Mouse (Mus musculus): Measurements from ENCODE around the gene Tmem234. TPM values are rescaled to one million over a fixed set of nuclear protein-coding genes. Genes with fewer than 3 reads are reported as not detected.
A peak's percentile ranks its signal among the peaks of the same experiment; 100 is the strongest.

Tmem234 gene
- polyA plus RNA-seq, 1 experiment from 2014 or later, result 228 TPM

GRCm38 (mm10) chr4:129654770-129655169 lies 54.3 kb downstream of the Tmem234 start:
- peaks cover 57% of the 10 kb centered on the region for H3K36me3 ChIP-seq (ENCODE audit: control insufficient read depth, insufficient read depth, low read length)

DNA sequence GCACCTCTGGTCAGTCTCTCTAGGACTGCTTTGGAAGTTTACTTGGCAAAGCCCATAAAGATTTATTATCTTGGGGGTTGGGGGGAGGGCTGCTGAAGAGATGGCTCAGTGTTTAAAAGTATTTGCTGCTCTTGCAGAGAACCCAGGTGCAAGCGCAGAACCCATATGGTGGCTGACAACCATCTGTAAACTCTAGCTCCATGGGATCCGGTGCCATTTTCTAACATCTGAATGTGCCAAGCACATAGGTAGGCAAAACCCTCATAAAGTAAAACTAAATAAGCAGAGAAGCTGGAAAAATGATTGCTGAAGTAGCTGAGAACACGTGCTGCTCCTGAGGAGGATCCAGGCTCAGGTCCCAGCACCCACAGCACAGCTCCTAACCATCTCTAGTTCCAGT lies 61.1 kb downstream of the Tmem234 start:
- H3K27me3 ChIP-seq (replicated peaks; ENCODE audit: control insufficient read depth, insufficient read depth, low read length), result no peaks in the 10 kb centered on the region
- H3K27ac ChIP-seq (ENCODE audit: low read depth, low read length), result no peak overlapping the region
- H3K4me3 ChIP-seq (ENCODE audit: low read depth, low read length), result no peak overlapping the region
- 86% methylated on average over 3 of the region's 3 CpGs for WGBS
- H3K4me2 ChIP-seq, result no peak overlapping the region
- DNase-seq (ENCODE audit: low spot score) (no peak), ATAC-seq (replicated peaks; ENCODE audit: low FRiP score) (no peak)
- H3K4me1 ChIP-seq (replicated peaks; ENCODE audit: control insufficient read depth, insufficient read depth, low read length), result no peaks in the 10 kb centered on the region
- H3K36me3 ChIP-seq (ENCODE audit: control insufficient read depth, insufficient read depth, low read length), result peaks cover 28% of the 10 kb centered on the region
- H3K9me3 ChIP-seq (ENCODE audit: control insufficient read depth, low read length), result no peaks in the 10 kb centered on the region
- H3K9ac ChIP-seq (ENCODE audit: low read depth, low read length), result no peak overlapping the region

More at GRCm38 (mm10) chr4:129654770-129655169, 54.3 kb downstream of the Tmem234 start:
- H3K4me1 ChIP-seq (replicated peaks; ENCODE audit: control insufficient read depth, insufficient read depth, low read length), result no peaks in the 10 kb centered on the region
- H3K27me3 ChIP-seq (replicated peaks; ENCODE audit: control insufficient read depth, insufficient read depth, low read length), result no peaks in the 10 kb centered on the region
- 91% methylated on average over 14 of the region's 14 CpGs for WGBS
- H3K9me3 ChIP-seq (ENCODE audit: control insufficient read depth, low read length), result no peaks in the 10 kb centered on the region
- ATAC-seq (replicated peaks; ENCODE audit: low FRiP score) (no peak), DNase-seq (ENCODE audit: low spot score) (no peak)
- no peak overlapping the region for H3K4me2 ChIP-seq
- no peak overlapping the region for H3K4me3 ChIP-seq (ENCODE audit: low read depth, low read length)
- no peak overlapping the region for H3K9ac ChIP-seq (ENCODE audit: low read depth, low read length)
- H3K27ac ChIP-seq (ENCODE audit: low read depth, low read length), result no peak overlapping the region

DNA sequence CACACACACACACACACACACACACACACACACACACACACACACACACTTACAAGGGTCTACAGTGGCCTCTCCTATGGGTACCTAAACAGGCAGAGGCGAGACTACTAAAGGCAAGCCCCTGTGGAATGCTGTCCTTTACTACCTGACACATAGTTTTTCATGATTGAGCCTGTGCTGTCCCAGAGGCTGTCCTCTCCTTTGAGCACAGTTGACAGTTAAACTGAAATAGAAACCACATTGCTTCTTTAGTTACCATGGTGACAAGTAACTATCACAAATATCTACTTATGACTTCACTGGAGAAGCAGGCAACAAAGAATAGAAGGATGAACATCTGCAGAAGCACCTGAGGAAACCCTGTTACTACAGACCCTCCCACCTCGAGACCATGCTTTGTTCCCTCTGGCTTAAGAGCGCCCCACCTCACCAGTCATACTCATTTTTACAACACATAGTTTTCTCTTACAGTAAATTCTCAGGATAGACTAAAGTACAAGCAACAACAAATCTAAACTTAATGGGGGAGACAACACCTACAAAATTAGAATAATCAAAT lies 61.9 kb downstream of the Tmem234 start:
- WGBS, result 88% methylated on average over 3 of the region's 3 CpGs

GRCm38 (mm10) chr4:129671491-129672082 lies 71.1 kb downstream of the Tmem234 start:
- Histone ChIP-seq H3K27me3 (replicated peaks; ENCODE audit: control insufficient read depth, insufficient read depth, low read length) (no peaks in the 10 kb centered on the region), H3K27ac (ENCODE audit: low read depth, low read length) (peak overlapping the region; percentile 76), H3K9ac (ENCODE audit: low read depth, low read length) (peak overlapping the region; percentile 92), H3K4me1 (replicated peaks; ENCODE audit: control insufficient read depth, insufficient read depth, low read length) (peaks cover 15% of the 10 kb centered on the region), H3K4me3 (ENCODE audit: low read depth, low read length) (peak overlapping the region; percentile 95), H3K4me2 (peak overlapping the region; percentile 77), H3K9me3 (ENCODE audit: control insufficient read depth, low read length) (no peaks in the 10 kb centered on the region), H3K36me3 (ENCODE audit: control insufficient read depth, insufficient read depth, low read length) (peaks cover 7% of the 10 kb centered on the region)
- ATAC-seq (replicated peaks; ENCODE audit: low FRiP score), result peak; percentile 60
- DNase-seq (ENCODE audit: low spot score), result no peak
- 6% methylated on average over 12 of the region's 12 CpGs for WGBS

More for the DNA sequence above, 61.9 kb downstream of the Tmem234 start:
- Histone ChIP-seq H3K4me2 (no peak overlapping the region), H3K4me3 (ENCODE audit: low read depth, low read length) (no peak overlapping the region), H3K9me3 (ENCODE audit: control insufficient read depth, low read length) (no peaks in the 10 kb centered on the region), H3K36me3 (ENCODE audit: control insufficient read depth, insufficient read depth, low read length) (peaks cover 25% of the 10 kb centered on the region), H3K9ac (ENCODE audit: low read depth, low read length) (no peak overlapping the region), H3K27me3 (replicated peaks; ENCODE audit: control insufficient read depth, insufficient read depth, low read length) (no peaks in the 10 kb centered on the region), H3K27ac (ENCODE audit: low read depth, low read length) (no peak overlapping the region), H3K4me1 (replicated peaks; ENCODE audit: control insufficient read depth, insufficient read depth, low read length) (no peaks in the 10 kb centered on the region)
- ATAC-seq (replicated peaks; ENCODE audit: low FRiP score) (no peak), DNase-seq (ENCODE audit: low spot score) (no peak)

GRCm38 (mm10) chr4:129672083-129672877 lies 71.8 kb downstream of the Tmem234 start, which contains the start of gene Kpna6:
TSS of gene Kpna6 (minus strand) at chr4:129672767.
- Histone ChIP-seq H3K27ac (ENCODE audit: low read depth, low read length) (peak within 1 kb of the TSS; percentile 76), H3K4me2 (peak within 1 kb of the TSS; percentile 77), H3K4me3 (ENCODE audit: low read depth, low read length) (peak within 1 kb of the TSS; percentile 95), H3K27me3 (replicated peaks; ENCODE audit: control insufficient read depth, insufficient read depth, low read length) (no peaks in the 10 kb centered on the region), H3K4me1 (replicated peaks; ENCODE audit: control insufficient read depth, insufficient read depth, low read length) (peaks cover 15% of the 10 kb centered on the region), H3K36me3 (ENCODE audit: control insufficient read depth, insufficient read depth, low read length) (peaks cover 9% of the 10 kb centered on the region), H3K9ac (ENCODE audit: low read depth, low read length) (peak within 1 kb of the TSS; percentile 92), H3K9me3 (ENCODE audit: control insufficient read depth, low read length) (no peaks in the 10 kb centered on the region)
- ATAC-seq (replicated peaks; ENCODE audit: low FRiP score) (peak; percentile 82), DNase-seq (ENCODE audit: low spot score) (peak; percentile 89)
- WGBS, result under 1% methylated on average over 65 of the region's 65 CpGs

DNA sequence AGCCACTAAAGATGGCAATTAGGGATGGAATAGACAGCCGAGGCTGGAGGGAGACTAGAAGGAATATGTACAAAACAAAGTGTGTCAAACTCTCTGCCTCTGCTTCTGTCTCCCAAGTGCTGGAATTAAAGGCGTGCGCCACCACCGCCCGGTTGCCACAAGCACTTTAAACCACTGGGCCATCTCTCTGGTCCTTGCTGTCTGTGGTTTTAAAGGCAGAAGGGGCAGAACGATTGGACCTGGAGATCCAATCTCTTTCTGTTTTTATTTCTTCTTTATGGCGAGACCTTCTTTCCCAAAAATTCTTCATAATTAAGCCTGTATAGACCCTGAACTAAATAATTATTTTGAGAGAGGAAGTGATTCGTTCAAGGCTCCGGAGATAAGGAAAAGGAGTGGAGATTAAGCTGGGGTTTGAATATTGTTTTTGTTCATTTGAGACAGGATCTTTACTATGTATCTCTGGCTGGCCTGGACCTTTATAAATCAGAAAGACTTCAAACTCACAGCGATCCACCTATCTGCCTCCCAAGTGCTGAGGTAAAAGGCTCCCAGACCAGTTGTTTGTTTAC lies 72.5 kb downstream of the Tmem234 start:
- peaks cover 9% of the 10 kb centered on the region for H3K36me3 ChIP-seq (ENCODE audit: control insufficient read depth, insufficient read depth, low read length)
- no peak for ATAC-seq (replicated peaks; ENCODE audit: low FRiP score)
- peak overlapping the region; percentile 92 for H3K9ac ChIP-seq (ENCODE audit: low read depth, low read length)
- peaks cover 15% of the 10 kb centered on the region for H3K4me1 ChIP-seq (replicated peaks; ENCODE audit: control insufficient read depth, insufficient read depth, low read length)
- H3K4me2 ChIP-seq, result peak overlapping the region; percentile 77
- peak overlapping the region; percentile 95 for H3K4me3 ChIP-seq (ENCODE audit: low read depth, low read length)
- no peak for DNase-seq (ENCODE audit: low spot score)
- H3K27ac ChIP-seq (ENCODE audit: low read depth, low read length), result peak overlapping the region; percentile 76
- no peaks in the 10 kb centered on the region for H3K27me3 ChIP-seq (replicated peaks; ENCODE audit: control insufficient read depth, insufficient read depth, low read length)
- 6% methylated on average over 10 of the region's 10 CpGs for WGBS
- H3K9me3 ChIP-seq (ENCODE audit: control insufficient read depth, low read length), result no peaks in the 10 kb centered on the region

Small RNAs within 50 kb of the gene (microRNA-seq; reads per million reads assigned to microRNA genes)
- not detected for gene Mir8119 (ENCODE audit: borderline number of aligned reads)

Other genes starting within 250 kb of the Tmem234 start
- gene Zbtb8a, start 222.6 kb upstream of the Tmem234 start, polyA plus RNA-seq (2014; fragmentation: Nextera tagmentation; extraction: Ambion mirVana), result 4.2 and 4.8 TPM in 2 replicates
- gene Zbtb8b, start 159.8 kb upstream of the Tmem234 start, polyA plus RNA-seq (2014; fragmentation: Nextera tagmentation; extraction: Ambion mirVana), result 2.4 and 2.8 TPM in 2 replicates
- 21.6 and 22.5 TPM in 2 replicates for gene Bsdc1, start 139.1 kb upstream of the Tmem234 start, polyA plus RNA-seq (2014; fragmentation: Nextera tagmentation; extraction: Ambion mirVana)
- not detected in 2 replicates for gene Tssk3, start 109.6 kb upstream of the Tmem234 start, polyA plus RNA-seq (2014; fragmentation: Nextera tagmentation; extraction: Ambion mirVana)
- gene Fam229a, start 109.5 kb upstream of the Tmem234 start, polyA plus RNA-seq (2014; fragmentation: Nextera tagmentation; extraction: Ambion mirVana), result not detected in 2 replicates
- 388 and 395 TPM in 2 replicates for gene Marcksl1, start 87.1 kb upstream of the Tmem234 start, polyA plus RNA-seq (2014; fragmentation: Nextera tagmentation; extraction: Ambion mirVana)
- gene Hdac1, start 58.0 kb upstream of the Tmem234 start, polyA plus RNA-seq (2014; fragmentation: Nextera tagmentation; extraction: Ambion mirVana), result 215 and 223 TPM in 2 replicates
- gene Lck, start 27.0 kb upstream of the Tmem234 start, polyA plus RNA-seq (2014; fragmentation: Nextera tagmentation; extraction: Ambion mirVana), result 5.5 and 6.0 TPM in 2 replicates
- 9.2 and 9.3 TPM in 2 replicates for gene Fam167b, start 22.1 kb upstream of the Tmem234 start, polyA plus RNA-seq (2014; fragmentation: Nextera tagmentation; extraction: Ambion mirVana)
- gene Eif3i, start within 50 bp of the Tmem234 start, polyA plus RNA-seq (2014; fragmentation: Nextera tagmentation; extraction: Ambion mirVana), result 329 and 341 TPM in 2 replicates
- gene Dcdc2b, start 13.6 kb downstream of the Tmem234 start, polyA plus RNA-seq (2014; fragmentation: Nextera tagmentation; extraction: Ambion mirVana), result 0.57 and 1.5 TPM in 2 replicates
- 23.6 and 25.3 TPM in 2 replicates for gene Iqcc, start 18.4 kb downstream of the Tmem234 start, polyA plus RNA-seq (2014; fragmentation: Nextera tagmentation; extraction: Ambion mirVana)
- gene Ccdc28b, start 23.3 kb downstream of the Tmem234 start, polyA plus RNA-seq (2014; fragmentation: Nextera tagmentation; extraction: Ambion mirVana), result 27.2 and 33.1 TPM in 2 replicates
- gene Txlna, start 40.4 kb downstream of the Tmem234 start, polyA plus RNA-seq (2014; fragmentation: Nextera tagmentation; extraction: Ambion mirVana), result 70.6 and 76.7 TPM in 2 replicates
- gene Kpna6, start 72.1 kb downstream of the Tmem234 start, polyA plus RNA-seq (2014; fragmentation: Nextera tagmentation; extraction: Ambion mirVana), result 11.7 and 12.6 TPM in 2 replicates
- 24.1 and 24.7 TPM in 2 replicates for gene Tmem39b, start 96.2 kb downstream of the Tmem234 start, polyA plus RNA-seq (2014; fragmentation: Nextera tagmentation; extraction: Ambion mirVana)
- 78.4 and 83.3 TPM in 2 replicates for gene Khdrbs1, start 141.6 kb downstream of the Tmem234 start, polyA plus RNA-seq (2014; fragmentation: Nextera tagmentation; extraction: Ambion mirVana)
- gene Ptp4a2, start 210.6 kb downstream of the Tmem234 start, polyA plus RNA-seq (2014; fragmentation: Nextera tagmentation; extraction: Ambion mirVana), result 279 and 298 TPM in 2 replicates

All from liver, embryonic 11.5 days (tissue).